Mouse (Mus musculus): ENCODE results near the gene Tnnt3. TPM values are rescaled to one million over a fixed set of nuclear protein-coding genes. Genes with fewer than 3 reads are reported as not detected.

The Tnnt3 gene
- polyA plus RNA-seq, 1 experiment, result 1.6 TPM

- H3K36me3 ChIP-seq (ENCODE audit: control insufficient read depth, insufficient read depth, low read length), result peaks cover 25% of the 10 kb centered on the region
- no peak overlapping the region for H3K4me3 ChIP-seq (ENCODE audit: extremely low read depth, insufficient read depth, insufficient read length)
- 68% methylated on average over 7 of the region's 7 CpGs for WGBS
- no peak for DNase-seq (ENCODE audit: low read depth in 1 of 2, low spot score in 2 of 2)
- H3K27me3 ChIP-seq (ENCODE audit: control insufficient read depth, insufficient read depth, low read length), result no peaks in the 10 kb centered on the region
- no peak for TF ChIP-seq CTCF (IDR thresholded peaks at IDR 0.05; ENCODE audit: extremely low read depth, insufficient read depth, insufficient read length, insufficient replicate concordance)
- no peak for TF ChIP-seq POLR2A (IDR thresholded peaks at IDR 0.05; ENCODE audit: low read depth, low read length)
- peaks cover 22% of the 10 kb centered on the region for H3K4me1 ChIP-seq (ENCODE audit: control insufficient read depth, insufficient read depth, insufficient read length)
- H3K27ac ChIP-seq (ENCODE audit: insufficient read depth, low read length), result peak overlapping the region; percentile 2; the same call in 1 of the 2 replicates
Measured at GRCm38 (mm10) chr7:142470171-142470691, 28.4 kb upstream of the Tnnt3 start.

GRCm38 (mm10) chr7:142470808-142471413 lies 27.7 kb upstream of the Tnnt3 start:
- no peak for DNase-seq (ENCODE audit: low read depth in 1 of 2, low spot score in 2 of 2)

DNA sequence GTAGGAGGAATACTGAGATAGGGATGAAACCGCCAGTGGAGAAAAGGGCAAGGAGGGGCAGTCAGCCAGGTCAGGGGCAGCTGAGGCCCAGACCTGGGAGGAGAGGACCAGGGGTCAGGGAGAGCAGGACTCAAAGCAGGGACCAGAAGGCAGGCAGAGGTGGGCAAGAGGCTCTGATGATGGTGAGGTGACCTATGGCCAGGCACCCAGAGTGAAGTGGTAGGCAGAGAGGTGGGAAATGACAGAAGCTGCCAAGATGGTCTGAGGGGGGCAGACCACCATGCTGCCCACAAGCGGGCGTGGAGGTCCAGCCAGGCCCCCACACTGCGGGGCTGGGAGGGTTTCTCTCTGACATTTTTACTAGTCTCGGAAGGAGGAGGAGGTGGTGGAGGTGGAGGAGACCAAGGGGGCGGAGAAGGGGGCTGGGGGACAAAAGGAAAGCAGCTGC lies 27.2 kb upstream of the Tnnt3 start:
- no peak for DNase-seq (ENCODE audit: low read depth in 1 of 2, low spot score in 2 of 2)
- WGBS, result 84% methylated on average over 6 of the region's 6 CpGs

More at GRCm38 (mm10) chr7:142470808-142471413, 27.7 kb upstream of the Tnnt3 start:
- Histone ChIP-seq H3K4me3 (ENCODE audit: extremely low read depth, insufficient read depth, insufficient read length) (no peak overlapping the region), H3K36me3 (ENCODE audit: control insufficient read depth, insufficient read depth, low read length) (peaks cover 23% of the 10 kb centered on the region), H3K27me3 (ENCODE audit: control insufficient read depth, insufficient read depth, low read length) (no peaks in the 10 kb centered on the region), H3K4me1 (ENCODE audit: control insufficient read depth, insufficient read depth, insufficient read length) (peaks cover 18% of the 10 kb centered on the region), H3K27ac (ENCODE audit: insufficient read depth, low read length) (no peak overlapping the region)
- WGBS, result 53% methylated on average over 4 of the region's 4 CpGs
- no peak for TF ChIP-seq CTCF (IDR thresholded peaks at IDR 0.05; ENCODE audit: extremely low read depth, insufficient read depth, insufficient read length, insufficient replicate concordance)
- TF ChIP-seq POLR2A (IDR thresholded peaks at IDR 0.05; ENCODE audit: low read depth, low read length), result no peak

DNA sequence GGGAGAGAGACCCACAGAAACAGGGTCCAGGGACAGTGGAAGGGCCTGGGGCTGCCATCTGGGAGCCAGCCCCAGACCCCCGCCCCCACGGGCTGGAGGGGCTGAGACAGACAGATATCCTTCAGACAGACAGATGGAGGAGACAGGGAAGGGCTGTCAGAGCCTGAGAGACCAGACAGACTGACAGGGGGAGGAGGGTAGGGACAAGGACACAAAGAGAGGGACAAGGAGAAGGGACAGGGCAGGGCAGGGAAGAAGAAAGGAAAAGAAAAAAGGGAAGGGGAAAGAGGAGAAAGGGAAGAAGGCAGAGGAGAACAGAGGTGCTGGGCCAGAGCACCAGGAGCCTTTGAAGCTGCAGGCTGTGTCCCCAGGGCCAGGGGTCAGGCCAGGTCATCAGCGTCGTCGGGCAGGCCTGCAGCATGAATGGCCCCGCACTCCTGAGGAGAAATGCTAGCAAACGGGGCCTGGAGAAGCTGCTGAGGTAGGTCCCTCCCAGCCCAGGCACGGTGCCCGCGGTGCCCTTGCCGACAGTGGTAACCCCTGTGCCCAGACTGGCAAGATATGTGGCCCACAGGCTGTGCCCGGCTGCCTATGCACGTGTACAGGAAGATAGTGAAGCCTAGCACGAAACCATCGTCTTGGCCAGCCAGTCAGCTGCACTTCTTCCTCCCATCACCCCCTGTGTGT lies 26.6 kb upstream of the Tnnt3 start:
- Histone ChIP-seq H3K36me3 (ENCODE audit: control insufficient read depth, insufficient read depth, low read length) (peaks cover 23% of the 10 kb centered on the region), H3K4me1 (ENCODE audit: control insufficient read depth, insufficient read depth, insufficient read length) (peaks cover 18% of the 10 kb centered on the region), H3K4me3 (ENCODE audit: extremely low read depth, insufficient read depth, insufficient read length) (no peak overlapping the region), H3K27me3 (ENCODE audit: control insufficient read depth, insufficient read depth, low read length) (no peaks in the 10 kb centered on the region), H3K27ac (ENCODE audit: insufficient read depth, low read length) (no peak overlapping the region)
- WGBS, result 46% methylated on average over 15 of the region's 15 CpGs
- TF ChIP-seq CTCF (IDR thresholded peaks at IDR 0.05; ENCODE audit: extremely low read depth, insufficient read depth, insufficient read length, insufficient replicate concordance), result no peak
- no peak for TF ChIP-seq POLR2A (IDR thresholded peaks at IDR 0.05; ENCODE audit: low read depth, low read length)
- no peak for DNase-seq (ENCODE audit: low read depth in 1 of 2, low spot score in 2 of 2)

More for the DNA sequence above, 27.2 kb upstream of the Tnnt3 start:
- Histone ChIP-seq H3K27me3 (ENCODE audit: control insufficient read depth, insufficient read depth, low read length) (no peaks in the 10 kb centered on the region), H3K27ac (ENCODE audit: insufficient read depth, low read length) (no peak overlapping the region), H3K4me1 (ENCODE audit: control insufficient read depth, insufficient read depth, insufficient read length) (peaks cover 18% of the 10 kb centered on the region), H3K36me3 (ENCODE audit: control insufficient read depth, insufficient read depth, low read length) (peaks cover 23% of the 10 kb centered on the region), H3K4me3 (ENCODE audit: extremely low read depth, insufficient read depth, insufficient read length) (no peak overlapping the region)
- TF ChIP-seq POLR2A (IDR thresholded peaks at IDR 0.05; ENCODE audit: low read depth, low read length) (no peak), CTCF (IDR thresholded peaks at IDR 0.05; ENCODE audit: extremely low read depth, insufficient read depth, insufficient read length, insufficient replicate concordance) (no peak)

DNA sequence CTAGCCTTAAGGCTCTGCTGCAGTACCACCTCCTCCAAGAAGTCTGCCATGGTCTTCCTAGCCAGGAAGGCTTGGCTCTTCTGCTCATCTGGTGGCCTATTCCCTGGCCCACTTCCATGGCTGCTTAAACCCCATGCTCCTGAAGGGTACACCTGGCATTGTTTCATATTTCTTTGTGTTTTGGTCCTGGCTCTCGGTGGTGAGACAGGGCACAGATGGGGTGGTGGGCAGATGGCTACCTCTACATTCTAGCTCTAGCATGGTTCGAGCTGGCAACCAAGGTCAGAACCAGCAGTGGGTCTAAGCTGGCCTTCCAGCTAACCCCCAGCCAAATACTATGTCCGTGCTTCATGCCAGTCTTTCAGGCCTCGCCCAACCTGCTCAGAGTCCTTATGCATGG lies 25.7 kb upstream of the Tnnt3 start:
- WGBS, result 88% methylated on average over 4 of the region's 4 CpGs
- H3K27me3 ChIP-seq (ENCODE audit: control insufficient read depth, insufficient read depth, low read length), result no peaks in the 10 kb centered on the region
- DNase-seq (ENCODE audit: low read depth in 1 of 2, low spot score in 2 of 2), result no peak

GRCm38 (mm10) chr7:142473476-142473875 lies 25.2 kb upstream of the Tnnt3 start:
- 92% methylated on average over 2 of the region's 2 CpGs for WGBS
- TF ChIP-seq CTCF (IDR thresholded peaks at IDR 0.05; ENCODE audit: extremely low read depth, insufficient read depth, insufficient read length, insufficient replicate concordance), result no peak
- TF ChIP-seq POLR2A (IDR thresholded peaks at IDR 0.05; ENCODE audit: low read depth, low read length), result no peak
- Histone ChIP-seq H3K4me3 (ENCODE audit: extremely low read depth, insufficient read depth, insufficient read length) (no peak overlapping the region), H3K27me3 (ENCODE audit: control insufficient read depth, insufficient read depth, low read length) (no peaks in the 10 kb centered on the region), H3K36me3 (ENCODE audit: control insufficient read depth, insufficient read depth, low read length) (peaks cover 23% of the 10 kb centered on the region), H3K4me1 (ENCODE audit: control insufficient read depth, insufficient read depth, insufficient read length) (peaks cover 18% of the 10 kb centered on the region), H3K27ac (ENCODE audit: insufficient read depth, low read length) (no peak overlapping the region)
- DNase-seq (ENCODE audit: low read depth in 1 of 2, low spot score in 2 of 2), result no peak

More for the DNA sequence above, 25.7 kb upstream of the Tnnt3 start:
- no peak overlapping the region for H3K4me3 ChIP-seq (ENCODE audit: extremely low read depth, insufficient read depth, insufficient read length)
- TF ChIP-seq POLR2A (IDR thresholded peaks at IDR 0.05; ENCODE audit: low read depth, low read length) (no peak), CTCF (IDR thresholded peaks at IDR 0.05; ENCODE audit: extremely low read depth, insufficient read depth, insufficient read length, insufficient replicate concordance) (no peak)
- H3K36me3 ChIP-seq (ENCODE audit: control insufficient read depth, insufficient read depth, low read length), result peaks cover 23% of the 10 kb centered on the region
- H3K4me1 ChIP-seq (ENCODE audit: control insufficient read depth, insufficient read depth, insufficient read length), result peaks cover 18% of the 10 kb centered on the region
- H3K27ac ChIP-seq (ENCODE audit: insufficient read depth, low read length), result no peak overlapping the region
